Mouse (Mus musculus) bone marrow, adult 2 months (tissue): ENCODE results near the gene Carnmt1. TPM values are rescaled to one million over a fixed set of nuclear protein-coding genes. Genes with fewer than 3 reads are reported as not detected.

ENCODE experiments used
- H3K27ac ChIP-seq: fragments of 200-500 bp; 2 replicates; pipeline ENCODE4 v1.5.1; 2012; ENCODE audit warnings: low read depth, mild to moderate bottlenecking, control low read depth, inconsistent platforms, low read length; ENCODE audit not compliant: control insufficient read depth, poor library complexity, insufficient read depth
- H3K4me1 ChIP-seq: fragments of 200-500 bp; 2 replicates; pipeline ENCODE4 v1.6.1; 2011; ENCODE audit warnings: low read length; ENCODE audit not compliant: control insufficient read depth, insufficient read depth
- H3K4me3 ChIP-seq: fragments of 200-500 bp; replicated peaks from 2 replicates; pipeline ENCODE3; 2011; ENCODE audit warnings: mild to moderate bottlenecking, low read depth, low read length, control low read depth; ENCODE audit not compliant: control insufficient read depth
- CTCF ChIP-seq: fragments of 200-500 bp; IDR thresholded peaks from 2 replicates; pipeline ENCODE4 v1.5.1; 2011; ENCODE audit warnings: low read length, control low read depth; ENCODE audit not compliant: control insufficient read depth, insufficient read depth
- POLR2A ChIP-seq: fragments of 200-500 bp; IDR thresholded peaks from 2 replicates; pipeline ENCODE4 v1.6.1; 2011; ENCODE audit warnings: low read depth, mild to moderate bottlenecking, control low read depth, low read length, borderline replicate concordance; ENCODE audit not compliant: control insufficient read depth
- WGBS: fragments of 180-500 bp; shearing (Covaris S2); methylation state at CpG from one replicate; pipeline ENCODE4 v1.1.7; 2018; 5-methylcytosine and 5-hydroxymethylcytosine counted together
- polyA plus RNA-seq: library from polyadenylated mRNA; stranded (reverse); fragments of >200 nt; gene quantifications from 2 replicates; pipeline ENCODE4 v1.2.4, GENCODE M21; 2011; ENCODE audit warnings: low replicate concordance; ENCODE audit not compliant: missing spikeins, insufficient read depth, insufficient read length

Gene Carnmt1
- polyA plus RNA-seq: 7.8 and 9.8 TPM in 2 replicates

DNA sequence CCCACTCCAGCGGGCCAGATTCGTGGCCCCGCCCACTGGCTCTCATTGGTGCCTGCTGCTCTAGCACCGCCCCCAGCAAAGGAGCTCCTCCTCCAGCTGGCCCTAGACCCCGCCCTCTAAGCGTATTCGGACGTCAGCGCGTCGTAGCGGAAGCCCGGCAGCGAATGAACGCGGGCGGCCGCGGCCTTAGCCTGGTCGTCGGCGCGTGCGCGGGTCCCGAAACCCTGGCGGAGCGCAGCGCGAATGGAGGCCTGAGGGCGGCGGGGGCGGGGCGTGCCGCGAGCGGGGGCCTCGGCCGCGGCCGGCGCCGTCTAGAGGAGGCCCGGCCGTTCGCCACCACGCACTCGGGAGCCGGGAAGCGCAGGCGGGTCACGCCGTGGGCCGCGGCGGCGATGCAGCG is at the start of gene Carnmt1:
Gene Carnmt1, plus strand, starts transcription at position 157 of the 400 bp plus-strand sequence.
- H3K4me3 ChIP-seq: peak within 1 kb of the TSS; percentile 85
- TF ChIP-seq POLR2A (no peak), CTCF (no peak)
- H3K4me1 ChIP-seq: no peaks in the 10 kb centered on the region; the same call in 1 of the 2 replicates
- H3K27ac ChIP-seq: peak within 1 kb of the TSS; percentile 73
- under 1% methylated on average over 46 of the region's 58 CpGs for WGBS

DNA sequence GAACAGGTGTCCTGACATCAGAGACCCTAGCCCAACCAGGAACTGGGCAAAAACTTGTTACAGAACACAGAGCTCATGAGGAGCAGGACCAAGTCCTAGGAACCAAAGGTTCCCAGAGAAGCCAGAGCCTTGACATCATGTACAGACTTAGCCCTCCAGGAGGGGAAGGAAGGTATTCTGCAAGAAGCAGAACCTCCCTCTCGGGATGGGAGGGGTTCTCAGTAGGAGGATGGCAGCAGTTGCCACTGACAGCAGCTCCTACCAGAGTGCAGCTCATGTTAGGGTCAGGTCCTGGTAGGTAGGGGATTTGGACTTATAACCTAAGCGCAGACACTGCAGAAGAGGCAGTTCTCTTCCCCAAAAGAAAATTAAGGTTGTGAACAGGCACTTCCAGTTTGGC is 46.7 kb upstream of the Carnmt1 start:
- no peak for TF ChIP-seq CTCF
- no peak for TF ChIP-seq POLR2A
- no peak overlapping the region for H3K4me3 ChIP-seq
- WGBS: 41% methylated on average over 2 of the region's 2 CpGs
- H3K27ac ChIP-seq: no peak overlapping the region
- peaks cover 8% of the 10 kb centered on the region; the same call in 1 of the 2 replicates for H3K4me1 ChIP-seq

DNA sequence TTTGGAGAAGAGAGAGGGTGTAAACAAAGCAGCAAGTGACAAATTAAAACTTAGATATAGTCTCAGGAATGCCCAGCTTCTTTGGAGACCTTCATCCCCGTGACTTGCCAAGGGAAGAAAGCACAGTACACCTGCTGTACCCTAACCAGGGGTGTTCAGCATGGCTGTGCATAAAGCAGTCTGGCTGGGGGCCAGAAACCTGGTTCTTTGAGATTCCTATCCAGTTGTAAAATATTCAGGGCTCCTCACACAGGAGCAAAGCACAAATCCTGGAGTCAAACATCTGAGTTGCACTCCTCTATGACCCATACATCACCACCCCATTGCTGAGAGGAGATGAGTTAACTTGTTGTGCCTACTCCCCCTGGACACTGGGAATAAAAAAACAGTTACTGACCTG is 41.0 kb upstream of the Carnmt1 start:
- 65% methylated on average over 1 of the region's 1 CpGs for WGBS
- no peak for TF ChIP-seq CTCF
- no peak for TF ChIP-seq POLR2A
- Histone ChIP-seq H3K4me3 (no peak overlapping the region), H3K4me1 (peaks cover 1% of the 10 kb centered on the region), H3K27ac (no peak overlapping the region)

DNA sequence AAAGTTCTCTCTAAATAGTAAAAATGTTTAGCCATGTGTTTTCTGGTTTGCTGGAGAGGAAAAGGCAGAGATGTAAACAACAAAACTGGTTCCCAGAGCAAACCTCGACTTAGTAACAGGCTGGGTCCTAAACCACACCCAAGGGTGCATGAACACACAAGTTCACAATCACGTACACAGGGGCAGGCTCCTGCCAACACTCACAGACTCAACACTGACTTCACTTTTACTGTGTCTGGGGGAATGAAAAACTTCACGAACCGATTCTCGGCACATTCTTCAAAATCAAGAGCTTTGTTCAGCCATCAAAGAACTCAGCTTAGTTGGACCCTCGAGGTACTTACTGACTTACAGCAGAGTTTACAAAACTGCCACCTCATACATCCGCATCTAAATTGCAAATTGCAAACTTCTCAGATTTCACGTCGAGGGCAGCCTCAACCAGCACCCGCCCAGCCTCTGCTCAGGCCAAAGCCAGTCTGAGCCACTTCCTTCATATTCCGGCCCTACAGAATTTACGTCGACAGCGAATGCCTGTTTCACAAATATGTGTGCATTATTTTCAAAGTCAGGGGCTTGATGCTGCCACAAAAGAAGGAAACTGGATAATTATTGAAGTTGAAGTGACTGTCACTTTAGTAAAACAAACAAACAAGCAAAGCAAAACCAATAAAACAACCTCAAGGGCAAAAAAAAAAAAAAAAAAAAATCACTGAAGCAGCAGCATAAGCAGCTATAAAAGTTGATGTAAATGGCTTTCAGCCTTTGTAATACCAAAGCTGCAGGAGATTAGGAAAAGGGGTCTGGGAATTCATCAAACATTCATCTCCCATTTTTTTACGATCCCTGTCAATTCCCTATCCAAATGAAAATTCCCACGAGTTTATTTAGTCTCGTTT is 40.1 kb upstream of the Carnmt1 start:
- TF ChIP-seq CTCF (no peak), POLR2A (peak; percentile 41; the same call in 1 of the 2 replicates)
- Histone ChIP-seq H3K4me3 (peak overlapping the region; percentile 97), H3K4me1 (peaks cover 1% of the 10 kb centered on the region), H3K27ac (peak overlapping the region; percentile 99)
- WGBS: 5% methylated on average over 17 of the region's 17 CpGs

DNA sequence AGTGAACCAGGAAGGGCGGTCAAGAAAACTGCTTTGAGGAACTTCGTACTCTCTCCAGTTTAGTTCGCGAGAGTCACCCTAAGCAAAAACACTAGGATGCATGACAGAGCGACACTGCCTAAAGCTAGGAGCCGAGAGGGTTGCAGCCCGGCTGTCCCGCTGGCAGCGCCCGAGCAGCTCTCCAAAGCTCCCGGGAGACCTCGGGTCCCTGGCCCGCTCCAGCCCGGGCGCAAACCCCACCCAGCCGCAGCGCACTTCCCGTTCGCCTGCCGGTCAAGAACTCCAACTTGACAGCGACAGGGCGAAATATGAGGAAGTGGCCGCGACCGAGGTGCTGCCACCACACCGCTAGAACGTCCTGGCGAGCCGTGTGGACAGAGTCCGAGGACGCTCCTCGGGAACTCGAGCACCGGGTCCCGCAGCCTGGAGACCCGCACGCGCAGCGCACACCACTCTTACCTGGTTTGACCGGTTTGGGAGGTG is 39.4 kb upstream of the Carnmt1 start:
- no peak for TF ChIP-seq POLR2A
- TF ChIP-seq CTCF: no peak
- under 1% methylated on average over 40 of the region's 40 CpGs for WGBS
- peak overlapping the region; percentile 97 for H3K4me3 ChIP-seq
- H3K4me1 ChIP-seq: peaks cover 1% of the 10 kb centered on the region
- peak overlapping the region; percentile 99 for H3K27ac ChIP-seq

DNA sequence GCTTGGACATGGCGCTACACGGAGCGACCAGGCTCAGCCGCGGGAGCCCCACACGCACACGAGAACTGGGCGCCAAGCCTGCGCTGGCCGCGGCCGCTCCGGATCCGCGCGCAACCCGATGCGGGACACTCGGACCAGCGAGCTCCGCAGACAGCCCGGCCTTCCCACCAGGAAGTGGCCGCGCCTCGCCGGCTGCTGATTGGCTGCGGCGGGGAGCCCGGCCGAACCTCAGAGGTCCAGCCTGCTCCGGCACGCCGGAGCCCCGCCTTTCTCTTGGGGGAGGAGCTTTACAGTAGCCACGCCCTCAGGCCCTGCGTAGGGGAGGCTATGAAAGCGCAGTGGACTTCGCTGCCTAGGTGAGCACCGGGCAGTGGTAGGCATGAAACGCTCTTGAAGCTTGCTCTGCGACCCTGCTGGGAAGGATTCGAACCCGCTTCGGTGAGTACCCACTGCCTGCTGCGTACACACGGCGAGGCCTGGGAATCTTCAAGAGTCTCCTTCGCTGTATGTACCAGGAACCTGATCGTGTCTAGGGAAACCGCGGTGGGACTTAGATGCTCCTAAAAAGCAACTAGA is 38.8 kb upstream of the Carnmt1 start, which contains the start of the genes Ostf1 and Nmrk1:
Gene Ostf1, minus strand, starts transcription at position 180 of the 576 bp plus-strand sequence.
Gene Nmrk1, plus strand, starts transcription at position 307 of the 576 bp plus-strand sequence.
- under 1% methylated on average over 51 of the region's 51 CpGs for WGBS

DNA sequence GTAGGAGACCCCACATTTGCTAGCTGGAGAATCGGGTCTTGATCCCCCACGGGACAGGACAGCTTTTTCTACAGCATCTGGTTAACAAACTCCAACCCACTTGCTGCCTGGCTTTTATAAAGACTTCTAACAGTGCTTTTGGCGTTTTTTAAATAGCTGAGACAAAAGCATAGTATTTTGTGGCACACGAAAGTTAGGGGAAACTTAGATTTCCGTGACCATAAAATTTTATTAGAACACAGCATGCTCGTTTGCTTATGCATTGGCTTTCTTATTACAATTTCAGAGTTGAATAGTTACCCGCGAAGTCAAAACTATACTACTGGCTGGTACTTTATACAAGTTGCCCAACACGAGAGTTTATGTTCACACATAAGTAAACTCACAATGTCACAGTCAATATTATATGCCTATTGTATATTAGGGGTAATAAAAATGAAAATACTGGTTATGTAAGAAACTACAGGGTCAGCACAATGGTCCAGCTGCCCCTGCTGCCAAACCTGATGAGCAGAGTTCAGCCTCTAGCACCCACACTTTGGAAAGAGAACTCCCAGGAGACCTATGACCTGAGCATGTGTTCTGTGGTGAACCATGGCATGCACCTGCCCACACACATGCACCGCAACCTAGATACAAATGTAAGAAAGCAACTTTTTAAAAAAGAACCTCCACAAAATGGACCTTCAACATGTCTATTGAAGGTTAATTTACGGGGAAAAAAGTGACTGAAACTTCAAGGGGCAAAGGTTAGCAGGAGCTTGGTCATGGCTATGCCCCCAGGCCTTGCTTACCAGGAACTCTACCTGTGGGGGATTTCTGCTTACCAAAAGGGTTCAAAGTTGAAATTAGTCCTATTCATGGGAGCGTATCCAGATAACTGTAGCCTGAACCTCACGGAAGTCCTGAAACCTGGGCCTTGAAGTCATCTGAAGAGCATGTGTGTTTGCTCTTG is 38.1 kb upstream of the Carnmt1 start:
- 55% methylated on average over 13 of the region's 13 CpGs for WGBS
- Histone ChIP-seq H3K27ac (peak overlapping the region; percentile 99), H3K4me3 (peak overlapping the region; percentile 83), H3K4me1 (peaks cover 1% of the 10 kb centered on the region)
- TF ChIP-seq POLR2A (no peak), CTCF (no peak)

More for the DNA sequence above, 38.8 kb upstream of the Carnmt1 start, which contains the start of the genes Ostf1 and Nmrk1:
- Histone ChIP-seq H3K4me1 (peaks cover 1% of the 10 kb centered on the region), H3K4me3 (peak within 1 kb of the TSS; percentile 97), H3K27ac (peak within 1 kb of the TSS; percentile 99)
- TF ChIP-seq CTCF: no peak
- peak; percentile 65; the same call in 1 of the 2 replicates for TF ChIP-seq POLR2A
